Mouse (Mus musculus): Measurements from ENCODE around the gene Bhlhe41.
A peak's percentile ranks its signal among the peaks of the same experiment; 100 is the strongest.

Bhlhe41 gene

DNA sequence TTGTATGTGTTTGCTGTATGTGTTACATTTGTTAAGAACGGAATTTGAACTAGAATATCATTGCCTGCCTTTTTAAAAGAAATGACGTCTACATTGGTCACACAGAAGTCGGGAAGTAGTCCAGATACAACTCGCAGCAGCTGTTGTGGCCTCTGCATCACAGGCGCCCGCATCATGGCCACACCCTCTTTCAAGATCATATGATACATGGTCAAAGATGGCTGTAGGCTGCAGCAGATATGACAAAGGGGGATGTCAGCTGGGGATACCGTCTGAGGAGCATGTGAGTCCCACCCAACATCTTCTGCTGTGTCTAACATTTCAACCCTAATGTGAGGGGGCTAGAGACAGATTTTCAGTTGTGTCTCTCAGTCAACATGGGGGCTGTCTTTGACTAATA lies 6.7 kb upstream of the Bhlhe41 start:
- no peak for DNase-seq (ENCODE audit: low read depth, low spot score)

DNA sequence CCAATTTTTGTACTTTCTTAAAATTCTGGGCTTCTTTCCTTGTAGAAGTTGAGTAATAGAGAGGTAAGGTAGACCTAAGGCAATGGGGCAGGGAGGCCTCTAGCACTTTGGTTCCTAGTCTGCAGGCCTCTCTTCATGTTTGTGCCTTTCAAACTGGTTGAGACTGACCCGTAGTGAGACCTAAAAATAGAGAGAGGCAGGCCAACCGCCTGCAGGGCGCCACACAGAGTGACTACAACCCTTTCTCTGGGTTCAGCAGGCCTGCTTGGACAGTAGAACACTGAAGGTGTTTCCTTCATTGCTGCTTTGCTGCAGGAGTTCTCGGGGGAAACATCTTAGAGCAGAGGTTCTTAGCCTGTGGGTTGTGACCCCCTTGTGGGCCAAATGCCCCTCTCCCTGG lies 5.6 kb upstream of the Bhlhe41 start:
- DNase-seq (ENCODE audit: low read depth, low spot score): no peak

DNA sequence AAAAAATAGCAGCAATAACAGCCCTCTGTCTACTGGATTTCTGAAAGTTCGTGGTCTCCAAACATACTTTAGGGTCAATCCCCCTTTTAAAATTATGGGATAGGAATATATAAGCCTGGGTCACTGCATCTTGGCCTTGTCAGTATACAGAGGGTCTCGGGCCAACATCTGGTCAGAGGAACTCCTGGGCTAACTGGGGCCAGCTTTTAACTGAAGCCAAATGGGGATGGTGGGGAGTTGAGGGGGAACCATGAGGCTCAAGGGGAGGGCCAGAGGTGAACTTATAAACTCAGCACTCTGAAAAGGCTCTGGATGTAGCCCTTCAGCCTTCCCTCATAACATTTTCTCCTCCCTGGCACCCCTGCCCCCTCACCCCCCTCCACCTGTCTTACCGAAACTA lies 1.8 kb upstream of the Bhlhe41 start:
- no peak for DNase-seq (ENCODE audit: low read depth, low spot score)

DNA sequence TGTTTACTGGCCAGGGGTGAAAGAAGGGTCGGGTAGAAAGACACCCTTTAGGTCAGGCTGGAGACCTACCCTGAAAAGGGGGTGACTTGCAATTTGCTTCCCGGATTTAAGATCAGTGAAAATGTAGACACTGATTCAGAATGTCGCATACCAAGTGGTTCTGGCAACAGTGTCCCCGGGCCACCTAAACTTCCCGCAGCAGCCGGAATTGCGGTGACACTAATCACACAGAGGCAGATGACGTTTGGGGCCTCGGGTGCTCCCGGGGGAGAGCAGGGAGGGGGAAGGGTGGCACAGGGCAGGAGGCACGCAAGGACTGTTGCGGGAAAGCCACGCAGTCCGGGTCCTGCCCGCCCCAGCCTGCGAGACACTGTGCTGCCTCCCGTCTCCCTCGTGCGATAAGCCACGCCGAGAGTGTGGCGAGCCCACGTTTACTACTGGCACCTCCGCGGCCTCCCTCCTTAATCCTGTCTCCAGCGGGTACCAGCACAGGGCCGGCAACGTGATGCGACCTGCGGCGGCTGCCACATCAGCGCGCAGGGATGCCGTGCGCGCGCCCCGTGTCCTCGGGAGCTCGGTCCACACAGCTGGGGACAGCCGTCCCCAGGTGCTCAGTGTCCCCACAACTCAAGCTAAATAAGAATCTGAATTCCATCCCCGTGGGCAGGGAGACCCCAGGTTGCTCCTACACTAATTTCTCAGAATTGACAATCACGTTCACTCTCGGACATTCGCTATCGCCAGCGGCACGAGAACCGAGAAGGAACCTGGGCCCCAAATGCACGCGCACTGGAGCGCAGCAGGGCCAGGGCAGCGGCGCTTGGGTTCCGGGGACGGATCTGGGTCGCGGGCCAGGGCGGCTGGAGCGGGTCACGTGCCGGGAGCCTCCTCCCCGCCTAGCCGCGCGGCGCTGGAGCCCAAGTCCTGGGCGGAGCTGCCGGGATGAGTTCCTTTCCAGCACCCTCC lies 811 bp upstream of the Bhlhe41 start:
- DNase-seq (ENCODE audit: low read depth, low spot score): peak; percentile 24

DNA sequence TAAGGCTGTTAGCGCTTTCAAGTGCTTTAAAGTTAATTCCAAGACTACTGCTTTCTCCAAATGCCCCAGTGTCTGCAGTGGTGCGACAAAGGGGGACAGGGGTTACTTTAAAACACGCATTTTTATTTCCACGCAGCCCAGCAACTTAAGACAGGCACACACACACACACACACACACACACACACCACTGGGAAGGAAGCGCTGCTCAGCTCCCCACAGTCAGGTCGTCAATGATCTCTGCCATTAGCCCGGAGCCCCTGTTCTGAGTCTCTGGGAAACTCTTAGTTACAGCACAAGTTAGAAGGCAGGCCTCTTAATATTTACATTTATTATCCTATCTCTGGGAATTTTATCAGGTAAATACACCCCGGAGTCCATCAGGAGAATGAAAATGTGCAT lies 1.2 kb downstream of the Bhlhe41 start:
- no peak for DNase-seq (ENCODE audit: low read depth, low spot score)

DNA sequence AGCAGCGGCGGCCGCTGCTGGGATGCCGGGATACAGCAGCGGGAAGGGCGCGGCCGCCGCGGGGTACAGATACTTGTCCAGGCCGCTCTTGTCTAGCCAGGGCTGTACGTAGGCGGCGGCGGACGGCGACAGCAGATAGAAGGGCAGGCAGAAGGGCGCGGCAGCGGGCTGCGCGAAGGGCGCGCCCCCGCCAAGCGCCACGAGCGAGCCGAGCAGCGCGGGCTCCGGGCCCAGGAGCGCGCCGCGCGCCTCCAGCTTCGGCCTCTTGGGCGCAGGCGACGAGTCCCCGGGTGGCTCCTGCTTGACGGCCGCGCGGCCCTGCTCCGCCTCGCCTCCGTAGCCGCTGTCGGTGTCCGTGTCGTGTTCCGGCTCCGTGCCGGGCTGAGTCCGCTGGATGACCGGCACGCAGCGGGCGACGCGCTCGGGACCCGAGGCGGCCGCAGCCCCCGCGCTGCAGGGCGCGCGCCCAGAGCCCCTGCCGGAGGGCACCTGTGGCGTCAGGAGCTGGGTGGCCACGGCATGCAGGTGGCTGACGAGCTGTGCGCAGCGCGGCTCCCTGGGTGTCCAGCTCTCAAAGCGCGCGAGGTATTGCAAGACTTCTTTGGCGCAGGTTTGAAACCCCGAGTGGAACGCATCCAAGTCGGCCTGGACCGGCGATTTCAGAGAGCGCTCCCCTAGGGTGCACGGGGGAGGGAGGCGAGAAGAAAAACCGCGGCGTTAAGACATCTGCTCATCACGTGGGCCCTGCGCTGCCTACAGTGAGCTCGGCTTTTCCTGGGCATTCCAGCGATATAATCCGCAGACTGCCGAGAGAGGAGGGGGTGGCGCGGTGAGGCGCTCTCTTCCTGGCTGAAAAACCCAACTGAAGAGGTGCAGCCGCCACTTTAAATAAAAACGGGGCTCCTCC lies 2.0 kb downstream of the Bhlhe41 start:
- DNase-seq (ENCODE audit: low read depth, low spot score): peak; percentile 39

DNA sequence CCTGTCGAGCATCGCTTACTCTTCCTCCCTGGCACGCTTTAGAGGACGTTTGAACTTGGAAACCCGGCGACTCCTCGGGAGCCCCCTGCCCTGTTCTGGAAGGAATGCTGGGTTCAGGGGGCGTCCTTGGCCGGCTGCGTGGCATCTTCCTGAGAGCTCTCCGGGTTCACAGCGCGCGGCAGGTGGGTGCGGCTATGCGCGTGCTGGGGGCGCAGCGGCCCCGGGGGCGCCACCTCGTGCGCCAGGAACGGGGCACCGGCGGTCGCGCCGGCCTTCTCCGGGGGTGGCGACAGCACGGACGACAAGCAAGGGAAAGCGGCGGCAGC lies 2.7 kb downstream of the Bhlhe41 start:
- no peak for DNase-seq (ENCODE audit: low read depth, low spot score)

GRCm38 (mm10) chr6:145862321-145862720 lies 3.0 kb downstream of the Bhlhe41 start:
- DNase-seq (ENCODE audit: low read depth, low spot score): no peak

DNA sequence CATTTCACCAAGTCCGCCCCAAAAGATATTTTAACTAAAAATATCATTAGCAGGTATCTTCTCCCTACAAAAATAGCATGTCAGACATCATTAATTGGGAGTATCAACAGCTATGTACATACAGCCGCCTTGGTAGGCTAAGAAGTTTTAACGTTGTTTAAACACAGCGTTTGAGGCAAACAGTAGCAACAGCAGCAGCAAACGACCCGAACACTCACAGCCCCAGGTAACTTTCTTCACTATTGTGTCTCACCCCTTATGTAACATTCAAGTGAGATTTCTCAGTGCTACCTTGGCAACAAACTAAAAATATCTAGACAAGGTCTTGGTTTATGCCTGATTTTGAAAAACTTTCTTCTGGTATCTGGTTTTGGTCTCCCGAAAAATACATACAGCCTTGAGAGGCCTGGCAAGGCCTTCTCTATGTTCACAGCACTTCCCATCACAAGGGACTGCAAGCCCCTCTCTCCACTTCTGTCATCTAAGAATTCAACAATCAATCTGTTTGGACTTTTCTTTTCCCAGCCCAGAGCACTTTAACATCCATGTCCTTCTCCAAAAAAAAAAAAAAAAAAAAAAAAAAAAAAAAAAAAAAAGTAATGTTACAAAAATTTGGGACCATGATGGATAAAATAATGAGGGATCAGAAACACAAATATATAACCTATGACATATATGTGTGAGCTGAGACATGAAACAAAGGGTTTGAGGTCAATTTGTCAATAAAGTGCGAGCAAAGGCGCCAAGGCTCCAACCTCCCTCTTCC lies 3.7 kb downstream of the Bhlhe41 start:
- no peak for DNase-seq (ENCODE audit: low read depth, low spot score)

- DNase-seq (ENCODE audit: low read depth, low spot score): no peak
Observed at GRCm38 (mm10) chr6:145860350-145860749, 5.0 kb downstream of the Bhlhe41 start.

DNA sequence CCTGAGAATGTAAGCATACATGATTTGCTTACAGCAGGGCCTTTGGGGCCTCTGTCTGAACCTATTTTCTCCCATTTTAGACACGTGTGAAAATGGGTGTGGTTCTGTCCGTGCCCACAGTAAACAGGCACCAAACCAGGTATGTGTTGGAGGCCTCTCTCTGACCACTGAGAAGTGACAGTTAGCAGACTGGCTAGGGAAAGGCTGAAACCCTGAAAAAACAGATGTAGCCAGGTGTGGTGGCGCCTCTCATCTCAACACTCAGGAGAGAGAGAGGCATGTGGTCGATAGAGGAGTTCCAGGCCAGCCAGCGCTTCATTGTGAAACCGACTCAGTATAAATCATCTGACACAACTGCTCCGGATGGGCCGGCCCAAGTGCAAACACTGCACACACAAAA lies 6.9 kb downstream of the Bhlhe41 start:
- no peak for DNase-seq (ENCODE audit: low read depth, low spot score)

- DNase-seq (ENCODE audit: low read depth, low spot score): no peak
Observed at GRCm38 (mm10) chr6:145857428-145857827, 7.9 kb downstream of the Bhlhe41 start.

GRCm38 (mm10) chr6:145855720-145856551 lies 9.4 kb downstream of the Bhlhe41 start:
- DNase-seq (ENCODE audit: low read depth, low spot score): peak; percentile 70

DNA sequence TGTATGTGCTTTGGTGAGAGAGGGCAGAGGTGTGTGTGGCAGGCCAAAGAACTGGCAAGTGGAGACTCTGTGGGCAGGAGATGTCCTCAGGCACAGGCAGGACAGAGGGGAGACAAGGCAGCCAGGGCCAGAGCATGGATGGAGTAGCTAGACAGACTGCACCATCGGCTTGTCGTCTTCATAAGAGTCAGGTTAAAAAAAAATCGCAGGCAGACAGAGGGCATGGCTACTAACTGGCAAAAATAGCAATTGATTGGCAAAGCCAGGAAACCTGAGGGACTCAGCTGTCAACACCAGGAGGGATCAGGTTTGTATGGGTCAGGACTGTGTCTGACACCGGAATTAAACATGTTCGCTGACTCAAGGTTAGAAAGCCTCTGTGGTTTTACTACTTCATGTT lies 10.6 kb downstream of the Bhlhe41 start:
- no peak for DNase-seq (ENCODE audit: low read depth, low spot score)

DNA sequence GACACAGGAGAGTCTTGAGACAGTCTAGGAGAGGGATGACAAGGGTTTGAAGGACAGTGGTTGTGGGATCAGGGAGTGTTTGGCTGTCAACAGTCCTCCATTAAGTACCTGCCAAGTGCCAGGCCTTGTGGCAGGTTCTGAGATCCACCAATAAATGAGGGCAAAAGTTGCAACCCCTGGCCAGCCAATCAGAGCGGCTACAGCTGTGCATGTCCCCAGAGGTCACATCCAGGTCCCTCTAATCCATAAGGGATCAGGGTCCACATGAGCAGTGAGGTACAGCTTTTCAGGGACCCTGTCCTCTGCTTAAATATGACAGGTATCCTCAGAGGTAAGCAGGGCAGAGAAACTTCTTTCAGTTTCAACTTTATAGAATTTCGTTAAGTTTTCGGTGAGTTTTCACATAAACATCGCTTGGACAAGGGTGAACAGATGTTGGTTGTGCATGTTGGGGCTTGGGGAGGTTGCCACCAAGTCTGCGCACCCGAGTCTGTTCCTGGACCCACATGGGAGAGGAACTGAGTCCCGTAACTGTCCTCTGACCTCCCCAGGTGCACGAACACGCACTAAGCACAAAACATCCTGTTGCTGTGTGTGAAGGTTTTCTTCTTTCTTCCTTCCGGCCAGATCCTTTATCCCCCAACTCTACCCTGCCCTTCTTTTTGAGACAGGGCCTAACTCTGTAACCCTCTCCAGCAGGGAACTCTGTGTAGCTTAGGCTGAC lies 11.8 kb downstream of the Bhlhe41 start:
- no peak for DNase-seq (ENCODE audit: low read depth, low spot score)

GRCm38 (mm10) chr6:145852708-145853107 lies 12.7 kb downstream of the Bhlhe41 start:
- no peak for DNase-seq (ENCODE audit: low read depth, low spot score)

DNA sequence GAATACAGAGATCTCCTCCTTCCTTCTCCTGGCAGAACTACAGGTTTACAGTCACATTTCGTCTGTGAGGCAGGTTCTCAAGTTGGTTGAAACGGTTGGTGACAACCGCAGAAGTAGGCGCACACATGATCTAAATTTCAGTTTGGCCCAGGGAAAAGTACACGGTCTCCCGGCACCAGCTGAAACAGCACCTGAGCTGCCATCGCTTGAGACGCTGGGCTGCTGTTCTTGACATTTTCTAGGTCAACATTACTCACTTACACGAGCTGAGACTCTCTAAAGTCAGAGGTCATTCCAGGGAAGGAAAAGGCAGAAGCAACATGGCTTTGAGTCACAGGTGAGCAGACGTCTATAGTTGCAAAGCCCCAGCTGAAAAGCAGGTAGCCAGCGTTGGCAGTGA lies 13.4 kb downstream of the Bhlhe41 start:
- no peak for DNase-seq (ENCODE audit: low read depth, low spot score)

DNA sequence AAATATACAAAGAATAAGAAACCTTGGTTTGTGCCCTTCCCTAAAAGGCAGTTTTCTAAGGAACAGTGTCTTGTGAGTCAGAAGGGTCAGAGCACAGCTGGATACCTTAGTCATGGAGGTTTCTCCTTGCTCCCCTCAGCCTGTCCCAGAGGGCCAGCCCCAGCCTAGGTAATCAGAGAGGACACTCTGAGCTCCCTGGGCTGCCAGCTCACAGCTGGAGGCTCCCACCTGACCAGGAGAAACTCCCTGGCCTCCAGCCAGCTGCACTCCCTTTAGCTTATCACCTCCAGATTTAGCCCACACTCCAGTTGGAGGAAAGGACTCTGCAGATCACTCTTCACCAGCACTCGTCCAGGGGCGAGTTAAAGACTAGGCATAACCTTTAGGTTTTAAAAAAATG lies 14.6 kb downstream of the Bhlhe41 start:
- DNase-seq (ENCODE audit: low read depth, low spot score): no peak

DNA sequence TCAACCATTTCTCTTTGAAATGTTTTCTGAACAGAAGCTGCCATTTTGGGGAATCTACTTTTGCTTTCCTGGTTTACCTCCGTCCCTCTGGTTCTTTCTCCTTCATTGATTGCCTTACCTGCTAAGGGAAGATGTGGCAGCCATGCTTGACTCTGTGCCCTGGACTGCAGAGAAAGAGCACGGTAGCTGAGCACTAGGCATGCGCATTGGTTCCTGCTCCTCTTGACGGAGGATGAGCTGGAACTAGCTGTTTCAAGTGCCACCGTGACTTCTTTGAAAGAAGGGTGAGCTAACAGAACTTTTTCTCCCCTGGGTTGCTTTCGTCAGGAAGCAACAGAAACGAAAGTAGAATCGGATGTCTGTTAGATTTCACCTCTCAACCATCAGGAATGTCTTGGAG lies 17.7 kb downstream of the Bhlhe41 start:
- DNase-seq (ENCODE audit: low read depth, low spot score): no peak

GRCm38 (mm10) chr6:145846948-145847347 lies 18.4 kb downstream of the Bhlhe41 start:
- DNase-seq (ENCODE audit: low read depth, low spot score): no peak
